Mouse (Mus musculus) G1E (cell line): ENCODE measurements at regions not wholly inside any gene's neighbourhood (a gene's known extent, or its start where the extent isn't known, plus 50 kb on each side); places are given as distances from the start of the nearest gene placed in this dataset.

Experiments
- ATAC-seq: 2 replicates; pipeline ENCODE4 v1.8.0; 2016; ENCODE audit warnings: mild to moderate bottlenecking; ENCODE audit not compliant: insufficient number of reproducible peaks, poor library complexity, low FRiP score, severe bottlenecking; ENCODE audit errors: extremely low read depth
- DNase-seq: peaks from one replicate; pipeline ENCODE4 v3.0.0; 2012; ENCODE audit warnings: low spot score
- H3K27me3 ChIP-seq: 2 replicates; pipeline ENCODE4 v1.6.1; 2012; ENCODE audit warnings: mild to moderate bottlenecking, low read length, inconsistent platforms; ENCODE audit not compliant: insufficient read depth
- H3K36me3 ChIP-seq: replicated peaks from 2 replicates; pipeline ENCODE3; 2012; ENCODE audit warnings: mild to moderate bottlenecking, inconsistent platforms
- H3K4me1 ChIP-seq: 2 replicates; pipeline ENCODE4 v1.6.1; 2012; ENCODE audit warnings: low read depth, low read length, inconsistent platforms, mixed read lengths; ENCODE audit not compliant: insufficient read depth
- H3K4me3 ChIP-seq: 2 replicates; pipeline ENCODE4 v1.5.1; 2012; ENCODE audit warnings: low read depth, mild to moderate bottlenecking, inconsistent platforms, low read length, moderate library complexity, mixed read lengths
- H3K9me3 ChIP-seq: replicated peaks from 2 replicates; pipeline ENCODE4 v1.6.1; 2012; ENCODE audit warnings: inconsistent platforms
- CTCF ChIP-seq: IDR thresholded peaks from 2 replicates; pipeline ENCODE4 v1.5.1; 2012; ENCODE audit warnings: low read depth, low read length, inconsistent platforms, mixed read lengths
- GATA1 ChIP-seq: IDR thresholded peaks from 2 replicates; pipeline ENCODE4 v1.6.1; 2012; ENCODE audit warnings: borderline replicate concordance, low read length, inconsistent platforms, mixed read lengths
- GATA2 ChIP-seq: IDR thresholded peaks from 2 replicates; pipeline ENCODE4 v1.6.1; 2012; ENCODE audit warnings: low read depth, low read length, inconsistent platforms, borderline replicate concordance
- POLR2AphosphoS5 ChIP-seq: IDR thresholded peaks from 2 replicates; pipeline ENCODE4 v1.6.1; 2012; ENCODE audit warnings: low read depth, low read length, inconsistent platforms; ENCODE audit not compliant: insufficient replicate concordance
- TAL1 ChIP-seq: conservative IDR thresholded peaks from 2 replicates; pipeline ENCODE4 v1.6.1; 2012; ENCODE audit warnings: low read depth, low read length, inconsistent platforms, mixed read lengths

GRCm38 (mm10) chr3:38254896-38255295, 229.7 kb downstream of the Ankrd50 start:
- no peak for DNase-seq

DNA sequence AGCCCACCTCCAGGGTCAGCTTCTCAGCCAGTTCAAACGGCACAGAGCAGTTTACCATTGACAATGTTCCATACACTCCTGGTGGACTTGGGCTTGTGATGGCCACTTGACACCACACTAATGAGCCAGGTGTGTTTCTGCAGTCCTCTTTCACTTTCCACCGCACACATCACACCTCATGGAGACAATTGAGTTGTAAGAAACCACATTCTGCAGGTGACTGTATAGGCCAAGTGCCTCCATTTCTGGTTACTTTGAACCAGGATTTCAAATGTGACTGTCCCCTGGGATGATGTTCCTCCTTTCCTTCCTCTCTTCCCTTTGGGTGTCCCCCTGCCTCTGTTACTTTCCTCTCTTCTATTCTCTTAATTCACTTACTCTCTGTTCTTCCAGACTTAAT, 233.1 kb downstream of the Ankrd50 start:
- H3K4me1 ChIP-seq: no peaks in the 10 kb centered on the region
- ATAC-seq (no peak), DNase-seq (no peak)
- H3K36me3 ChIP-seq: no peaks in the 10 kb centered on the region
- TF ChIP-seq TAL1: no peak
- TF ChIP-seq CTCF: no peak
- TF ChIP-seq GATA2: no peak
- TF ChIP-seq POLR2AphosphoS5: no peak
- no peak for TF ChIP-seq GATA1
- H3K9me3 ChIP-seq: no peaks in the 10 kb centered on the region
- no peak overlapping the region for H3K4me3 ChIP-seq
- no peaks in the 10 kb centered on the region for H3K27me3 ChIP-seq

More at GRCm38 (mm10) chr3:38254896-38255295, 229.7 kb downstream of the Ankrd50 start:
- ATAC-seq: no peak
- H3K4me3 ChIP-seq: no peak overlapping the region
- H3K4me1 ChIP-seq: no peaks in the 10 kb centered on the region
- no peaks in the 10 kb centered on the region for H3K36me3 ChIP-seq
- no peaks in the 10 kb centered on the region; the same call in 1 of the 2 replicates for H3K27me3 ChIP-seq
- TF ChIP-seq POLR2AphosphoS5 (no peak), TAL1 (no peak), GATA1 (no peak), CTCF (no peak), GATA2 (no peak)
- H3K9me3 ChIP-seq: no peaks in the 10 kb centered on the region

GRCm38 (mm10) chr3:38250552-38250951, 234.1 kb downstream of the Ankrd50 start:
- no peaks in the 10 kb centered on the region for H3K36me3 ChIP-seq
- H3K4me3 ChIP-seq: no peak overlapping the region
- no peaks in the 10 kb centered on the region for H3K9me3 ChIP-seq
- no peak for DNase-seq
- H3K27me3 ChIP-seq: no peaks in the 10 kb centered on the region
- H3K4me1 ChIP-seq: no peaks in the 10 kb centered on the region
- TF ChIP-seq CTCF (no peak), POLR2AphosphoS5 (no peak), TAL1 (no peak), GATA1 (no peak), GATA2 (no peak)
- ATAC-seq: no peak

- TF ChIP-seq TAL1 (no peak), CTCF (no peak)
- Histone ChIP-seq H3K4me3 (no peak overlapping the region), H3K4me1 (no peaks in the 10 kb centered on the region), H3K9me3 (no peaks in the 10 kb centered on the region), H3K27me3 (no peaks in the 10 kb centered on the region), H3K36me3 (no peaks in the 10 kb centered on the region)
- ATAC-seq: no peak
- no peak for DNase-seq
These were observed 235.7 kb downstream of the Ankrd50 start for GRCm38 (mm10) chr3:38248941-38249340.

DNA sequence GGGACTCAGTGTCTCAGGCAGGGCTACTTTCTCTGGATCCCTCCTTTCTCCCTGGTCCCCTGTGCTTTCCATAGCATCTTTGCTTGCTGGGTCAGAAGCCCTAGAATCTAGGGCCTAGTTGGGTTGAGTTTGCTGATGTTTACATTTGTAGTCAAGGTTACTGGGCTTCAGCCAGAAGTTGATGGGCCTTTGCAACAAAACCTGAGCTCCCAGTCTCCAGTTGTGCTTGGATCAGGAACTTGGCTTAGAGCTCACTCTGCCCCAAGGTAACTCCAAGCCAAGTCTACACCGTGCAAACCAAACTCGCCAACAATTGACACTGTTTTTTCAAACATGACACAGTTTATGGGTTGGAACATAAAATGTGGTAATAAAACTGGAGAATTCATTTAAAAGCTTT, 238.2 kb downstream of the Ankrd50 start:
- ATAC-seq (no peak), DNase-seq (no peak)
- TF ChIP-seq CTCF (no peak), POLR2AphosphoS5 (no peak)
- Histone ChIP-seq H3K4me1 (no peaks in the 10 kb centered on the region), H3K36me3 (no peaks in the 10 kb centered on the region), H3K9me3 (no peaks in the 10 kb centered on the region), H3K4me3 (no peak overlapping the region), H3K27me3 (no peaks in the 10 kb centered on the region)

GRCm38 (mm10) chr3:38243209-38243608, 241.4 kb downstream of the Ankrd50 start:
- ATAC-seq: no peak
- Histone ChIP-seq H3K36me3 (no peaks in the 10 kb centered on the region), H3K9me3 (no peaks in the 10 kb centered on the region)

GRCm38 (mm10) chr3:38237616-38238015, 247.0 kb downstream of the Ankrd50 start:
- no peak for ATAC-seq
- H3K36me3 ChIP-seq: no peaks in the 10 kb centered on the region
- no peak for TF ChIP-seq GATA1
- TF ChIP-seq TAL1: no peak
- TF ChIP-seq GATA2: no peak
- no peak for TF ChIP-seq POLR2AphosphoS5
- no peak for TF ChIP-seq CTCF
- H3K27me3 ChIP-seq: no peaks in the 10 kb centered on the region
- no peak overlapping the region for H3K4me3 ChIP-seq
- no peaks in the 10 kb centered on the region for H3K4me1 ChIP-seq
- no peak for DNase-seq
- H3K9me3 ChIP-seq: no peaks in the 10 kb centered on the region

More at GRCm38 (mm10) chr3:38243209-38243608, 241.4 kb downstream of the Ankrd50 start:
- no peaks in the 10 kb centered on the region for H3K4me1 ChIP-seq
- no peaks in the 10 kb centered on the region for H3K27me3 ChIP-seq
- DNase-seq: no peak
- TF ChIP-seq CTCF (no peak), POLR2AphosphoS5 (no peak), GATA2 (no peak), GATA1 (no peak), TAL1 (no peak)
- H3K4me3 ChIP-seq: no peak overlapping the region
